Mouse (Mus musculus) lung, embryonic 15.5 days (tissue): ENCODE measurements around the gene Gm49321. TPM values are rescaled to one million over a fixed set of nuclear protein-coding genes. Genes with fewer than 3 reads are reported as not detected.

ENCODE experiments used
- polyA plus RNA-seq: library from polyadenylated mRNA; unstranded; fragments of >200 nt; fragmentation: Nextera tagmentation; extraction: Ambion mirVana; gene quantifications from 2 replicates; pipeline ENCODE4 v1.2.1, GENCODE M21; 2015

Gm49321 gene
- polyA plus RNA-seq, 1 experiment from 2014 or later, result 11.7 TPM

Other genes starting within 250 kb of the Gm49321 start
- gene Hif1a, start 36.3 kb upstream of the Gm49321 start, polyA plus RNA-seq, result 86.1 and 88.1 TPM in 2 replicates
- 17.2 and 17.7 TPM in 2 replicates for gene Snapc1, start 26.8 kb downstream of the Gm49321 start, polyA plus RNA-seq
- gene Syt16, start 60.0 kb downstream of the Gm49321 start, polyA plus RNA-seq, result 0.44 and 1.0 TPM in 2 replicates